Mouse (Mus musculus): ENCODE data around the gene Galr3. TPM values are rescaled to one million over a fixed set of nuclear protein-coding genes. Genes with fewer than 3 reads are reported as not detected.

Galr3 gene
- polyA plus RNA-seq (2017; shearing (Covaris generic)), result not detected

GRCm38 (mm10) chr15:79041585-79041984 is at the start of gene Galr3:
Gene Galr3 (plus strand): TSS chr15:79041885.

GRCm38 (mm10) chr15:79028237-79028738 is 13.4 kb upstream of the Galr3 start, which contains the start of gene H1f0:
Gene H1f0 (plus strand): TSS chr15:79028450.

DNA sequence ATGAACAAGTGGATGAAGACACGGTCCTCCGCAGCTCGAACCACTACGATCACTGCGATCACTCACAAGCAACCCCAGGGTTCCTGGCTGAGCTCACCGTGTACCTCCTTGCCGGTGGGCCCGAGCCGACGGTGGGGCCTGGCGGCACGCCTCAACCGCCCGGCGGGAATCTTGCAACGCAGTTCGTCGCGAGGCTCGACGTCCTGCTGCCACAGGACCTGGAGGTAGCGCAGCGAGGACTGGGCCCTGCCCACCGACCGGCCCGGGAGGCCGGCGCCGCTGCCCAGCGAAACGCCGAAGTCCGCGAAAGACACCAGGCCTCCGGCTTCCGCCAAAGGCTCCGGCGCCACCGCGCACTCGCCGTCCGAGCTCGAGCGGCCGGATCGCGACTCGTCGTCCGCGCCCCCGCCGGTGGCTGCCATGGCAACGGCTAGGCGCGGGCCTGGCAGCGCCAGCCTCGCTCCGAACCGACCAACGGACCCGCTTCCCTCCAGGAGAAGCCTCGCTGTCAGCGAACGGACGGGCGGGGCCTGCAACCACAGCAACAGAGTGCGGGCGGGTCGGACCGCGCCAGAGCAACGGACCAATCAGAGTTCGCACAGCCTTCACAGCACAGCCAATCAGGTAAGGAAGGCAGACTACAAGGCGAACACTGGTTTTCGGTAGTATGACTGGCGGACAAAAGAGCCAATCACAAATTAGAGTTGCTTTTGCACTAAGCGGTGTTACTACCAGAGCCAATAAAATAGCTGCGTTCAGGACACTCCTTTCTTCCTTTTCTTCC is 20.9 kb downstream of the Galr3 start, which contains the start of gene Ankrd54:
Ankrd54 (minus strand) TSS at position 518 of the 784 bp plus-strand sequence.

GRCm38 (mm10) chr15:79074913-79075532 is 33.3 kb downstream of the Galr3 start, which contains the start of gene Eif3l:
Gene Eif3l (plus strand): TSS chr15:79075179.

Other genes starting within 250 kb of the Galr3 start
- 0.06 TPM for gene Card10, start 238.8 kb upstream of the Galr3 start, polyA plus RNA-seq (2017; shearing (Covaris generic))
- not detected for gene Cdc42ep1, start 199.3 kb upstream of the Galr3 start, polyA plus RNA-seq (2017; shearing (Covaris generic))
- not detected for gene Lgals2, start 186.4 kb upstream of the Galr3 start, polyA plus RNA-seq (2017; shearing (Covaris generic))
- 75.5 TPM for gene Gga1, start 164.7 kb upstream of the Galr3 start, polyA plus RNA-seq (2017; shearing (Covaris generic))
- not detected for gene Gm49510, start 142.2 kb upstream of the Galr3 start, polyA plus RNA-seq (2017; shearing (Covaris generic))
- gene Sh3bp1, start 142.1 kb upstream of the Galr3 start, polyA plus RNA-seq (2017; shearing (Covaris generic)), result 225 TPM
- 1.3 TPM for gene Pdxp, start 128.0 kb upstream of the Galr3 start, polyA plus RNA-seq (2017; shearing (Covaris generic))
- 462 TPM for gene Lgals1, start 115.2 kb upstream of the Galr3 start, polyA plus RNA-seq (2017; shearing (Covaris generic))
- gene Nol12, start 107.0 kb upstream of the Galr3 start, polyA plus RNA-seq (2017; shearing (Covaris generic)), result 61.0 TPM
- gene Triobp, start 94.2 kb upstream of the Galr3 start, polyA plus RNA-seq (2017; shearing (Covaris generic)), result 48.6 TPM
- 31.2 TPM for gene H1f0, start 13.4 kb upstream of the Galr3 start, polyA plus RNA-seq (2017; shearing (Covaris generic))
- gene Ankrd54, start 21.0 kb downstream of the Galr3 start, polyA plus RNA-seq (2017; shearing (Covaris generic)), result 5.8 TPM
- 191 TPM for gene Eif3l, start 33.3 kb downstream of the Galr3 start, polyA plus RNA-seq (2017; shearing (Covaris generic))
- gene Micall1, start 67.0 kb downstream of the Galr3 start, polyA plus RNA-seq (2017; shearing (Covaris generic)), result 13.6 TPM
- 220 TPM for gene Polr2f, start 99.1 kb downstream of the Galr3 start, polyA plus RNA-seq (2017; shearing (Covaris generic))
- 2.2 TPM for gene 1700088E04Rik, start 99.4 kb downstream of the Galr3 start, polyA plus RNA-seq (2017; shearing (Covaris generic))
- not detected for gene Sox10, start 123.4 kb downstream of the Galr3 start, polyA plus RNA-seq (2017; shearing (Covaris generic))
- gene Pick1, start 187.3 kb downstream of the Galr3 start, polyA plus RNA-seq (2017; shearing (Covaris generic)), result 42.8 TPM
- 0.14 TPM for gene Gm49486, start 187.5 kb downstream of the Galr3 start, polyA plus RNA-seq (2017; shearing (Covaris generic))
- gene Slc16a8, start 212.9 kb downstream of the Galr3 start, polyA plus RNA-seq (2017; shearing (Covaris generic)), result not detected
- not detected for gene Baiap2l2, start 243.7 kb downstream of the Galr3 start, polyA plus RNA-seq (2017; shearing (Covaris generic))